ENCODE assay signal across 10 mouse cellular contexts in genomic region chr11:105731541-105731940, GRCm38 (mm10).
DNase-seq lines count a peak whose midpoint lies in the region; ATAC-seq and TF ChIP-seq lines count a peak whose summit lies in the region.
"Had no signal": no experiment of that assay in that cellular context is flagged by ENCODE, and none has a peak within 500 bp of the region (broad histone marks: within the 10 kb centered on the region; RNA-seq: fewer than 3 reads in every experiment).

No protein-coding gene starts in this region.

- ATAC-seq in midbrain, embryonic 15.5 days (replicated peaks): peak; percentile 94
- no peak for ATAC-seq in activated CD4-positive, CD25-positive, alpha-beta regulatory T cell, adult 4 months
- ATAC-seq in liver, postnatal 0 days: no peak

- no peak for TF ChIP-seq CTCF in liver, postnatal 0 days (IDR thresholded peaks at IDR 0.05; ENCODE audit: low read depth)

- no peak overlapping the region for H3K9ac ChIP-seq in midbrain, embryonic 15.5 days
- H3K9ac ChIP-seq in liver, postnatal 0 days (replicated peaks): no peak overlapping the region
- H3K9ac ChIP-seq: limb, embryonic 12.5 days had no signal

- H3K9me3 ChIP-seq in embryonic facial prominence, embryonic 10.5 days: no peaks in the 10 kb centered on the region
- no peaks in the 10 kb centered on the region for H3K9me3 ChIP-seq in midbrain, embryonic 15.5 days
- no peaks in the 10 kb centered on the region for H3K9me3 ChIP-seq in liver, postnatal 0 days (ENCODE audit: low read length)
- H3K9me3 ChIP-seq: limb, embryonic 12.5 days had no signal

- peak; percentile 25 to 39 for DNase-seq in cerebellum, adult 18-20 months
- peak; percentile 13 for DNase-seq in embryonic facial prominence, embryonic 10.5 days (ENCODE audit: low spot score)
- peak; percentile 24 to 72 for DNase-seq in layer of hippocampus, adult 18-20 months (ENCODE audit: low spot score in 2 of 2)
- DNase-seq in testis, postnatal 14 days (ENCODE audit: low spot score): no peak
- DNase-seq in urinary bladder, postnatal 36 days (ENCODE audit: low spot score in 2 of 2): no peak
- DNase-seq in liver, postnatal 0 days: no peak

- H3K4me2 ChIP-seq in midbrain, embryonic 15.5 days: peak overlapping the region; percentile 47
- H3K4me2 ChIP-seq in liver, postnatal 0 days (ENCODE audit: low read depth, low read length): no peak overlapping the region
- H3K4me2 ChIP-seq: limb, embryonic 12.5 days had no signal

- H3K27ac ChIP-seq in embryonic facial prominence, embryonic 10.5 days (replicated peaks): no peak overlapping the region
- peak overlapping the region; percentile 73 for H3K27ac ChIP-seq in midbrain, embryonic 15.5 days
- H3K27ac ChIP-seq in liver, postnatal 0 days (ENCODE audit: low read depth): no peak overlapping the region
- H3K27ac ChIP-seq: limb, embryonic 12.5 days had no signal

- WGBS in embryonic facial prominence, embryonic 10.5 days: 73% methylated on average over 6 of the region's 6 CpGs
- WGBS in midbrain, embryonic 15.5 days: 26% methylated on average over 6 of the region's 6 CpGs
- 76% methylated on average over 6 of the region's 6 CpGs for WGBS in liver, postnatal 0 days (ENCODE audit: insufficient replicate concordance)

- no peak for TF ChIP-seq EP300 in liver, postnatal 0 days (IDR thresholded peaks at IDR 0.05; ENCODE audit: low read depth)

- H3K36me3 ChIP-seq in embryonic facial prominence, embryonic 10.5 days (replicated peaks): no peaks in the 10 kb centered on the region
- H3K36me3 ChIP-seq in midbrain, embryonic 15.5 days (replicated peaks): no peaks in the 10 kb centered on the region
- no peaks in the 10 kb centered on the region for H3K36me3 ChIP-seq in liver, postnatal 0 days (replicated peaks; ENCODE audit: insufficient read depth, low read length)
- H3K36me3 ChIP-seq: limb, embryonic 12.5 days had no signal

- H3K27me3 ChIP-seq in embryonic facial prominence, embryonic 10.5 days (replicated peaks; ENCODE audit: low read depth, poor library complexity, severe bottlenecking): no peaks in the 10 kb centered on the region
- H3K27me3 ChIP-seq in midbrain, embryonic 15.5 days (replicated peaks): no peaks in the 10 kb centered on the region
- H3K27me3 ChIP-seq in liver, postnatal 0 days (ENCODE audit: insufficient read depth, low read length): no peaks in the 10 kb centered on the region
- H3K27me3 ChIP-seq: limb, embryonic 12.5 days had no signal

- H3K4me3 ChIP-seq in embryonic facial prominence, embryonic 10.5 days: no peak overlapping the region
- H3K4me3 ChIP-seq in midbrain, embryonic 15.5 days: peak overlapping the region; percentile 23
- no peak overlapping the region for H3K4me3 ChIP-seq in liver, postnatal 0 days (ENCODE audit: low read depth, low read length)
- H3K4me3 ChIP-seq: erythroblast, embryonic 14.5 days; limb, embryonic 12.5 days had no signal

- H3K4me1 ChIP-seq in embryonic facial prominence, embryonic 10.5 days: peaks cover 7% of the 10 kb centered on the region; the same call in 1 of the 2 replicates
- peaks cover 16% of the 10 kb centered on the region for H3K4me1 ChIP-seq in midbrain, embryonic 15.5 days
- H3K4me1 ChIP-seq in liver, postnatal 0 days (ENCODE audit: insufficient read depth): no peaks in the 10 kb centered on the region
- H3K4me1 ChIP-seq: limb, embryonic 12.5 days had no signal

Comparison
In these comparisons a context has a peak if more than half of its experiments do, and no peak if none do; other contexts are left out.
1. DNase-seq: peak in cerebellum, adult 18-20 months (2 of 2), embryonic facial prominence, embryonic 10.5 days (single experiment) and layer of hippocampus, adult 18-20 months (2 of 2); none in testis, postnatal 14 days (single experiment), urinary bladder, postnatal 36 days (0 of 2) and liver, postnatal 0 days (single experiment).